Mouse (Mus musculus): ENCODE data around the gene Samd7. TPM values are rescaled to one million over a fixed set of nuclear protein-coding genes. Genes with fewer than 3 reads are reported as not detected.
"Not testable (repeated sequence)": the region's sequence is repeated elsewhere in the genome, so short reads cannot be mapped to it uniquely, and the experiment has no call there.

Gene Samd7
- polyA plus RNA-seq (2016; fragmentation: Nextera tagmentation; extraction: Ambion mirVana), result not detected in 2 replicates

DNA sequence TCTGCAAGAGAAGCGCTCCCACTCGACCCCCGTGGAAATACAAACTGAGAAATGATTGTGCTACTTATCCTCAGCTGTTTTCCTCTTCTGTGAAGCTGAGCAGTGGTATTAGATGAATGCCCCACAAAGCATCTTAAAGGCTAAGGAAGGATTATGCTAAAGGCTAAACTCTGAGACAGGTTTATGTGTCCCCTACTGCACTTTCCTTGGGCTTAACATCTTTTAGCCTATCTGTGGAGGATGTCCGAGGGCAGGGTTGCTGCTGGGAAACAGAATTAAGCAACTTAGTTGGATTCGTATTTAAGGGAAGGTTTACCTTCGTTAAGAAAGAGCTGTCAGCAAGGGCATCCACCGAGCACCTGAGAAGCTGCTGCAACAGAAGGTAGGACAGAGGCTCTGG is at the start of gene Samd7:
Gene Samd7, plus strand, starts transcription at position 288 of the 400 bp plus-strand sequence.
- no peak within 1 kb of the TSS for H3K4me2 ChIP-seq (replicated peaks)
- H3K36me3 ChIP-seq, result no peaks in the 10 kb centered on the region
- H3K27ac ChIP-seq, result no peak within 1 kb of the TSS
- no peak within 1 kb of the TSS for H3K9ac ChIP-seq
- no peak within 1 kb of the TSS for H3K4me3 ChIP-seq
- H3K27me3 ChIP-seq, result no peaks in the 10 kb centered on the region
- no peaks in the 10 kb centered on the region for H3K4me1 ChIP-seq
- no peaks in the 10 kb centered on the region for H3K9me3 ChIP-seq
- WGBS, result 67% methylated on average over 7 of the region's 7 CpGs
- ATAC-seq (ENCODE audit: insufficient number of reproducible peaks, insufficient read depth, low FRiP score, low TSS enrichment), result no peak

GRCm38 (mm10) chr3:30696346-30696745 is 49.7 kb upstream of the Samd7 start:
- no peaks in the 10 kb centered on the region for H3K36me3 ChIP-seq
- H3K4me1 ChIP-seq, result no peaks in the 10 kb centered on the region
- H3K4me3 ChIP-seq, result no peak overlapping the region
- no peaks in the 10 kb centered on the region for H3K27me3 ChIP-seq
- H3K9ac ChIP-seq, result no peak overlapping the region
- 16% methylated on average over 2 of the region's 2 CpGs for WGBS
- H3K4me2 ChIP-seq (replicated peaks), result no peak overlapping the region
- H3K9me3 ChIP-seq, result no peaks in the 10 kb centered on the region
- H3K27ac ChIP-seq, result no peak overlapping the region
- ATAC-seq (ENCODE audit: insufficient number of reproducible peaks, insufficient read depth, low FRiP score, low TSS enrichment), result no peak

DNA sequence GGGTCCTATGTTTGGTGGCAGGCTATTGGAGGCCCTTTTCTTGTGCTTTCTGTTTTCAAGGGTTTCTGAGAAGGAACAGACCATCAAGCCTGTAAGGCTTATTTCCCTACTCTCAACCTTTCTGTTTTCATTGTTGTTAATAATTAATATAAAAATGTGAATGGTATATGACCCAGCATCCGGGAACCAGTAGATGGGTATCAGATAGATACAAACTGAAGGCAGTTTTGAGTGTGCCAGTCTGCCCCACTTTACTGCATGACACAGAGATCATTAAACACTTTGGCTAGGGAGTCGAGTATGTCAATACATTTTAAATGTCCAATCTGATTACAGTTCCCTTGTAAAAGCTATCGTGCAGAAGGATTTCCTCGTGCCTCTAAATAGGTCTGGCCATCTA is 48.2 kb upstream of the Samd7 start:
- H3K27ac ChIP-seq, result no peak overlapping the region
- H3K36me3 ChIP-seq, result no peaks in the 10 kb centered on the region
- no peaks in the 10 kb centered on the region for H3K9me3 ChIP-seq
- H3K4me2 ChIP-seq (replicated peaks), result no peak overlapping the region
- no peaks in the 10 kb centered on the region for H3K4me1 ChIP-seq
- H3K27me3 ChIP-seq, result no peaks in the 10 kb centered on the region
- no peak overlapping the region for H3K9ac ChIP-seq
- H3K4me3 ChIP-seq, result no peak overlapping the region
- ATAC-seq (ENCODE audit: insufficient number of reproducible peaks, insufficient read depth, low FRiP score, low TSS enrichment), result no peak
- WGBS, result 75% methylated on average over 4 of the region's 4 CpGs

DNA sequence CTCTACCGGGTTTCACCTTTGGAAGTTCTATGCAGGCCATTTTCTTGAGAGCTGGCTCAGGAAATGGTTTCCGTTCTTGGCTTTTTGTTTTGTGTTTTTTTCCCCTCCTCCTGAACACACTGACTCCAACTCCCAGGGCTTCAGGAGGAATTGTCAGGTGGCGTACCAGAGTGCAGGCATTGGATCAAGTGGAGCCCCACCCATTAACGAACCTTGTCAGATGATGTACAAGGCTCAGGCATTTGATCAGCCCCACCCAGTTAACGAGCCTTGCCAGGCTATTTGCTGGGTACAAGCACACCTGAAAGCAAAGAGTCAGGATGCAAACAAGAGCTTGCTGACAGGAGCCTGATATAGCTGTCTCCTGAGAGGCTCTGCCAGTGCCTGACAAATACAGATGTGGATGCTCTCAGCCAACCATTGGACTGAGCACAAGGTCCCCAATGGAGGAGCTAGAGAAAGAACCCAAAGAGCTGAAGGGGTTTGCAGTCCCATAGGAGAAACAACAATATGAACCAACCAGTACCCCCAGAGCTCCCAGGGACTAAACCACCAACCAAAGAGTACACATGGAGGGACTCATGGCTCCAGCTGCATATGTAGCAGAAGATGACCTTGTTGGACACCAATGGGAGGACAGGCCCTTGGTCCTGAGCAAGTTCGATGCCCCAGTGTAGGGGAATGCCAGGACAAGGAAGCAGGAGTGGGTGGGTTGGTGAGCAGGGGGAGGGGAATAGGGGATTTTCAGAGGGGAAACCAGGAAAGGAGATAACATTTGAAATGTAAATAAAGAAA is 46.2 kb upstream of the Samd7 start, which contains the start of gene Lrrc31:
Gene Lrrc31, minus strand, starts transcription at position 133 of the 795 bp plus-strand sequence.
- H3K27me3 ChIP-seq; ATAC-seq (ENCODE audit: insufficient number of reproducible peaks, insufficient read depth, low FRiP score, low TSS enrichment); H3K4me1 ChIP-seq; H3K9ac ChIP-seq; H3K27ac ChIP-seq; H3K9me3 ChIP-seq; H3K36me3 ChIP-seq; H3K4me3 ChIP-seq; H3K4me2 ChIP-seq (replicated peaks): not testable (repeated sequence)
- WGBS, result 81% methylated on average over 6 of the region's 6 CpGs

DNA sequence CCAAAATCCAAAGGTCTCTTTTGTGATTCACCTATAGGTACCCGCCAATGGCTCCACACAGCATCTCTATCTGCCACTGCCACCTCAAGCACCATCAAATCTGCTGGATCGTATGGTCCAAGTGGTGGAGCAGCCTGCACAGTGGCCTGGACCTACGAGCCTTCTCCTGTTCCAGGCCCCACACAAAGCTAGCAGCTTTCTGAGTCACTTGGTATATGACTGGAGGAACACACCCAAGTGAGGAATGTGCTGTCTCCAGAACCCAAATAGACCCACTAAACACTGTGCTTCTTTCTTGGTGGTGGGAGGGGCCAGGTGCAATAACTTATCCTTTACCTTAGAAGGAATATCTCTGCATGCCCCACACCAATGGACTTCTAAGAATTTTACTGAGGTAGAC is 40.1 kb upstream of the Samd7 start:
- Histone ChIP-seq H3K4me1 (no peaks in the 10 kb centered on the region), H3K4me2 (replicated peaks) (no peak overlapping the region), H3K27ac (no peak overlapping the region), H3K36me3 (no peaks in the 10 kb centered on the region), H3K27me3 (no peaks in the 10 kb centered on the region), H3K9me3 (no peaks in the 10 kb centered on the region), H3K9ac (no peak overlapping the region), H3K4me3 (no peak overlapping the region)
- ATAC-seq (ENCODE audit: insufficient number of reproducible peaks, insufficient read depth, low FRiP score, low TSS enrichment), result no peak
- 85% methylated on average over 3 of the region's 3 CpGs for WGBS

DNA sequence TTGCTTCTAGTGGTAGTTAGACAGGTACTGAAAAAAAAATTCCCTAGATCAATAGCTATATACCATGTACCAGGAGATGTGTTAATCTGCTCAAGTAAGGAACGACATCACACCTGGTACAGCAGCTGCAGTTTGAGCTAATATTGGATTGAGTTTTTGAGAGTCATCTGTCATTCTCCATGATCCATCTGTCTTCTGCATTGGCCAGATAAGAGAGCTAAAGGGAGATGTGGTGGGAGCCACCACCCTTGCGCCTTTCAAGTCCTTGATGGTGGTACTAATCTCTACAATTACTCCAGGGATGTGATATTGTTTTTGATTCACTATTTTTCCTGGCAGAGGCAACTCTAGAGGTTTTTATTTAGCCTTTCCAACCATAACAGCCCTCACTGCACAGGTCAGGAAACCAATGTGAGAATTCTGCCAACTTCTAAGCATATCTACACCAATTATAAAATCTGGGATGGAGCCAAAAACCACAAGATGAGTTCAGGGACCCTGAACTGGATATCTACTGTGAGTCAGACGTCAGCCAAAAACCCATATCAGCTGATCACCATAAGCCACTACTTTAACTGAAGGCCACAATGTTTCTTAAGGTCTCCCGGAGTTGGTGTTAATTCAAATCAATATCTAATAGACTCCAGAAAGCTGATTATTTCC is 39.3 kb upstream of the Samd7 start:
- H3K4me3 ChIP-seq, result no peak overlapping the region
- no peak overlapping the region for H3K9ac ChIP-seq
- ATAC-seq (ENCODE audit: insufficient number of reproducible peaks, insufficient read depth, low FRiP score, low TSS enrichment), result no peak
- no peak overlapping the region for H3K27ac ChIP-seq
- H3K27me3 ChIP-seq, result no peaks in the 10 kb centered on the region
- no peaks in the 10 kb centered on the region for H3K4me1 ChIP-seq
- no peaks in the 10 kb centered on the region for H3K36me3 ChIP-seq
- no peaks in the 10 kb centered on the region for H3K9me3 ChIP-seq
- no peak overlapping the region for H3K4me2 ChIP-seq (replicated peaks)
- 80% methylated on average over 4 of the region's 4 CpGs for WGBS

GRCm38 (mm10) chr3:30710191-30710590 is 35.9 kb upstream of the Samd7 start:
- H3K27me3 ChIP-seq, result no peaks in the 10 kb centered on the region
- no peak overlapping the region for H3K4me3 ChIP-seq
- no peak overlapping the region for H3K9ac ChIP-seq
- no peaks in the 10 kb centered on the region for H3K9me3 ChIP-seq
- no peak for ATAC-seq (ENCODE audit: insufficient number of reproducible peaks, insufficient read depth, low FRiP score, low TSS enrichment)
- H3K4me2 ChIP-seq (replicated peaks), result no peak overlapping the region
- no peaks in the 10 kb centered on the region for H3K4me1 ChIP-seq
- no peak overlapping the region for H3K27ac ChIP-seq
- no peaks in the 10 kb centered on the region for H3K36me3 ChIP-seq
- 85% methylated on average over 6 of the region's 6 CpGs for WGBS

- Histone ChIP-seq H3K27me3 (no peaks in the 10 kb centered on the region), H3K27ac (no peak overlapping the region), H3K4me1 (no peaks in the 10 kb centered on the region), H3K9ac (no peak overlapping the region), H3K4me3 (no peak overlapping the region), H3K9me3 (no peaks in the 10 kb centered on the region), H3K4me2 (replicated peaks) (no peak overlapping the region), H3K36me3 (no peaks in the 10 kb centered on the region)
- whole genome bisulfite sequencing, result 96% methylated on average over 1 of the region's 1 CpGs
- no peak for ATAC-seq (ENCODE audit: insufficient number of reproducible peaks, insufficient read depth, low FRiP score, low TSS enrichment)
These were observed 32.8 kb upstream of the Samd7 start for GRCm38 (mm10) chr3:30713334-30713733.

GRCm38 (mm10) chr3:30718649-30719048 is 27.4 kb upstream of the Samd7 start:
- H3K9ac ChIP-seq, result no peak overlapping the region
- no peak overlapping the region for H3K4me3 ChIP-seq
- ATAC-seq (ENCODE audit: insufficient number of reproducible peaks, insufficient read depth, low FRiP score, low TSS enrichment), result no peak
- H3K4me1 ChIP-seq, result no peaks in the 10 kb centered on the region
- no peaks in the 10 kb centered on the region for H3K36me3 ChIP-seq
- H3K27ac ChIP-seq, result no peak overlapping the region
- no peak overlapping the region for H3K4me2 ChIP-seq (replicated peaks)
- no peaks in the 10 kb centered on the region for H3K9me3 ChIP-seq
- 81% methylated on average over 3 of the region's 3 CpGs for WGBS
- H3K27me3 ChIP-seq, result no peaks in the 10 kb centered on the region

- Histone ChIP-seq H3K4me2 (replicated peaks) (no peak overlapping the region), H3K9me3 (no peaks in the 10 kb centered on the region), H3K4me3 (no peak overlapping the region), H3K9ac (no peak overlapping the region), H3K27ac (no peak overlapping the region), H3K27me3 (no peaks in the 10 kb centered on the region), H3K36me3 (no peaks in the 10 kb centered on the region), H3K4me1 (no peaks in the 10 kb centered on the region)
- no peak for ATAC-seq (ENCODE audit: insufficient number of reproducible peaks, insufficient read depth, low FRiP score, low TSS enrichment)
- WGBS, result 78% methylated on average over 4 of the region's 4 CpGs
These were observed 24.1 kb upstream of the Samd7 start for GRCm38 (mm10) chr3:30722036-30722435.

GRCm38 (mm10) chr3:30722461-30722860 is 23.6 kb upstream of the Samd7 start:
- Histone ChIP-seq H3K4me3 (no peak overlapping the region), H3K9me3 (no peaks in the 10 kb centered on the region), H3K4me2 (replicated peaks) (no peak overlapping the region), H3K4me1 (no peaks in the 10 kb centered on the region), H3K27me3 (no peaks in the 10 kb centered on the region), H3K9ac (no peak overlapping the region), H3K27ac (no peak overlapping the region), H3K36me3 (no peaks in the 10 kb centered on the region)
- ATAC-seq (ENCODE audit: insufficient number of reproducible peaks, insufficient read depth, low FRiP score, low TSS enrichment), result no peak
- 71% methylated on average over 2 of the region's 2 CpGs for WGBS

DNA sequence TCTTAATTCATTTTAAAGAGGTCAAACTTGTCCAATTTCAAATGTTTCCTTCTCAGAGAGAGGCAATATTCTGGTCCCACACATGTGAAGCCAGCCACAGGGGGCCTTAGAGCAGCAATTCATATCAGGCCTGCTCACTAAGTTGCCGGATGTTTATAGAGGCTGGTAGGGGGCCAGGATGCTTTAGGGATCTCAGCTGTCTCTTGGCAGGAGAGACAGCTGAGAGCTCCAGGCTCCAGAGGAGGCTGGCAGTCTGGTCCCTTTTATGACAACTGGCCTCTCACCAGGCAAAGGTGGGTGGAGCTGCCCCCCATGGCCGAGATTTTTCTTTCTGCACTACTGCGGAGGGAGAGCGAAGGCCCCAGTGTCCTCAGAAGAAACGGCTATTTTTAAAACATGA is 22.9 kb upstream of the Samd7 start:
- Histone ChIP-seq H3K4me1 (no peaks in the 10 kb centered on the region), H3K4me3 (no peak overlapping the region), H3K27me3 (no peaks in the 10 kb centered on the region), H3K36me3 (no peaks in the 10 kb centered on the region), H3K4me2 (replicated peaks) (no peak overlapping the region), H3K27ac (no peak overlapping the region), H3K9ac (no peak overlapping the region), H3K9me3 (no peaks in the 10 kb centered on the region)
- 58% methylated on average over 5 of the region's 5 CpGs for WGBS
- ATAC-seq (ENCODE audit: insufficient number of reproducible peaks, insufficient read depth, low FRiP score, low TSS enrichment), result no peak

All from embryonic facial prominence, embryonic 12.5 days (tissue).